ENCODE assay signal across 8 mouse cellular contexts in the genomic region with DNA sequence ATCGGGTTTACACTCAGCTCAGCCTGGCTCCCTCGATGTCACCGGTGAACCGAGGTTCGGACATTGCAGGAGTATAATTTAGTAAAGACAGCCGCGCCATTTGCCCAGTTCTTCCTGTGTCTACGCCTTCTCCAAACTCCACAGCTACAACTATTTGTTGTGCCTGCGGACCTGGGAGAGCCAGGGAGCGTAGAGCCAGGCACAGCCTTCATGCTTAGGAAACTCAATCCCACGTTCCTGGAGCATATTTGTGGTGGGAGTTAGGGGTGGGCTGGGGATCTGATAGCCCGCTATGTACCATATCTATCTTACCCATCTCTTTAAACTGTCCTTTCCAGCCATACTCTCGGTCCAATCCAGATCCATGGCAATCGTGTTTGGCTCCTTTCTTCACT. TPM values are rescaled to one million over a fixed set of nuclear protein-coding genes. Genes with fewer than 3 reads are reported as not detected.
DNase-seq lines count a peak whose midpoint lies in the region; ATAC-seq and TF ChIP-seq lines count a peak whose summit lies in the region.

No protein-coding gene starts in this region.

- peaks cover 21% of the 10 kb centered on the region for H3K4me1 ChIP-seq in lung, embryonic 16.5 days (replicated peaks; ENCODE audit: control insufficient read depth, insufficient read depth, low read length)
- H3K4me1 ChIP-seq in embryonic fibroblast, embryonic 13.5 days (ENCODE audit: control insufficient read depth, insufficient read depth, low read length) = no peaks in the 10 kb centered on the region; the same call in 1 of the 2 replicates
- peaks cover 17% of the 10 kb centered on the region for H3K4me1 ChIP-seq in limb, embryonic 11.5 days (ENCODE audit: control insufficient read depth, insufficient read depth, low read length)
- peaks cover 10% of the 10 kb centered on the region for H3K4me1 ChIP-seq in olfactory bulb, adult 2 months (ENCODE audit: control insufficient read depth, insufficient read depth, low read length)

- H3K9me3 ChIP-seq in lung, embryonic 16.5 days (ENCODE audit: control insufficient read depth, low read length) = no peaks in the 10 kb centered on the region
- H3K9me3 ChIP-seq in limb, embryonic 11.5 days (ENCODE audit: control insufficient read depth, low read length) = no peaks in the 10 kb centered on the region

- peak overlapping the region; percentile 89 for H3K9ac ChIP-seq in lung, embryonic 16.5 days (ENCODE audit: low read length)
- H3K9ac ChIP-seq in limb, embryonic 11.5 days (ENCODE audit: low read length) = peak overlapping the region; percentile 78

- no peak for TF ChIP-seq POLR2A in embryonic fibroblast, embryonic 13.5 days (IDR thresholded peaks at IDR 0.05; ENCODE audit: low read depth, low read length)
- TF ChIP-seq POLR2A in olfactory bulb, adult 2 months (IDR thresholded peaks at IDR 0.05; ENCODE audit: insufficient read depth, low read depth, low read length) = no peak

- peak overlapping the region; percentile 97 for H3K4me3 ChIP-seq in lung, embryonic 16.5 days (ENCODE audit: low read length)
- peak overlapping the region; percentile 84 for H3K4me3 ChIP-seq in embryonic fibroblast, embryonic 13.5 days (ENCODE audit: insufficient read depth, low read length)
- H3K4me3 ChIP-seq in limb, embryonic 11.5 days (ENCODE audit: low read depth, low read length) = peak overlapping the region; percentile 79
- peak overlapping the region; percentile 96 for H3K4me3 ChIP-seq in olfactory bulb, adult 2 months (ENCODE audit: insufficient read depth, low read depth, low read length)

- no peaks in the 10 kb centered on the region for H3K27me3 ChIP-seq in lung, embryonic 16.5 days (ENCODE audit: control insufficient read depth, insufficient read depth, low read depth, low read length)
- H3K27me3 ChIP-seq in limb, embryonic 11.5 days (ENCODE audit: control insufficient read depth, insufficient read depth, low read length) = no peaks in the 10 kb centered on the region

- peak overlapping the region; percentile 92 for H3K4me2 ChIP-seq in lung, embryonic 16.5 days (ENCODE audit: low read depth, low read length)
- H3K4me2 ChIP-seq in limb, embryonic 11.5 days (ENCODE audit: low read depth, severe bottlenecking) = peak overlapping the region; percentile 83

- WGBS in lung, embryonic 16.5 days = under 1% methylated on average over 14 of the region's 14 CpGs
- WGBS in limb, embryonic 11.5 days = 3% methylated on average over 14 of the region's 14 CpGs
- WGBS in olfactory bulb, adult 2 months = 1% methylated on average over 14 of the region's 14 CpGs

- peaks cover 14% of the 10 kb centered on the region for H3K36me3 ChIP-seq in lung, embryonic 16.5 days (ENCODE audit: control insufficient read depth, insufficient read depth, low read length)
- peaks cover 15% of the 10 kb centered on the region; the same call in 1 of the 2 replicates for H3K36me3 ChIP-seq in limb, embryonic 11.5 days (ENCODE audit: control insufficient read depth, insufficient read depth, low read length)

- DNase-seq in lung, postnatal 14 days = no peak
- no peak for DNase-seq in limb, embryonic 11.5 days (ENCODE audit: low spot score)
- DNase-seq in layer of hippocampus, adult 8-10 months (ENCODE audit: low spot score in 2 of 2) = no peak
- DNase-seq in gastrocnemius, adult 8-10 months (ENCODE audit: low spot score in 2 of 2) = no peak
- no peak for DNase-seq in cerebellum, adult 9-11 months

- peak overlapping the region; percentile 79 for H3K27ac ChIP-seq in lung, embryonic 16.5 days (ENCODE audit: low read length)
- H3K27ac ChIP-seq in embryonic fibroblast, embryonic 13.5 days (ENCODE audit: insufficient read depth, low read length) = peak overlapping the region; percentile 69
- H3K27ac ChIP-seq in limb, embryonic 11.5 days (replicated peaks; ENCODE audit: low read depth, low read length) = no peak overlapping the region
- 0 out of 2 replicates have a peak overlapping the region, but pooled peaks have one; percentile 34 for H3K27ac ChIP-seq in olfactory bulb, adult 2 months (ENCODE audit: insufficient read depth, low read depth, low read length)

- no peak for TF ChIP-seq CTCF in embryonic fibroblast, embryonic 13.5 days (IDR thresholded peaks at IDR 0.05; ENCODE audit: borderline replicate concordance, insufficient read depth, low read length)
- no peak for TF ChIP-seq CTCF in olfactory bulb, adult 2 months (IDR thresholded peaks at IDR 0.05; ENCODE audit: insufficient read depth, low read depth, low read length)

- peak; percentile 0; the same call in 1 of the 2 replicates for ATAC-seq in lung, embryonic 16.5 days (ENCODE audit: low read depth)
- ATAC-seq in limb, embryonic 11.5 days (ENCODE audit: insufficient number of reproducible peaks, low FRiP score, low TSS enrichment, low read depth) = 0 out of 2 replicates have a peak, but pooled peaks have one; percentile 4

RNA-seq across cellular contexts. Expression of a gene that starts 0.5 kb away (rescaled TPM):
- polyA plus RNA-seq in lung, embryonic 16.5 days (2015; fragmentation: Nextera tagmentation; extraction: Ambion mirVana) = 145 and 154 TPM in 2 replicates
- polyA plus RNA-seq in embryonic fibroblast, embryonic 13.5 days (2011; ENCODE audit: insufficient read length, low read depth, missing spikeins) = 56.8 and 66.1 TPM in 2 replicates
- polyA plus RNA-seq in limb, embryonic 11.5 days (2014; fragmentation: Nextera tagmentation; extraction: Ambion mirVana) = 128 and 130 TPM in 2 replicates
- polyA plus RNA-seq in olfactory bulb, adult 2 months (2012; ENCODE audit: insufficient read depth, insufficient read length, low replicate concordance, missing spikeins) = not detected in 2 replicates
- 10 to 100 TPM; 68.0 to 73.9 (median 73.6) TPM for total RNA-seq in layer of hippocampus, adult 8-10 months (2022)
- total RNA-seq in gastrocnemius, adult 8-10 months (2022) = 10 to 100 TPM; 12.7 to 21.1 (median 17.3) TPM

RNA-seq across cellular contexts. Expression of a gene that starts 0.6 kb away (rescaled TPM):
- 80.2 and 85.1 TPM in 2 replicates for polyA plus RNA-seq in lung, embryonic 16.5 days (2015; fragmentation: Nextera tagmentation; extraction: Ambion mirVana)
- 78.3 and 92.0 TPM in 2 replicates for polyA plus RNA-seq in embryonic fibroblast, embryonic 13.5 days (2011; ENCODE audit: insufficient read length, low read depth, missing spikeins)
- 84.3 and 85.1 TPM in 2 replicates for polyA plus RNA-seq in limb, embryonic 11.5 days (2014; fragmentation: Nextera tagmentation; extraction: Ambion mirVana)
- polyA plus RNA-seq in olfactory bulb, adult 2 months (2012; ENCODE audit: insufficient read depth, insufficient read length, low replicate concordance, missing spikeins) = not detected in 2 replicates
- 10 to 100 TPM; 29.9 to 32.6 (median 30.7) TPM for total RNA-seq in layer of hippocampus, adult 8-10 months (2022)
- total RNA-seq in gastrocnemius, adult 8-10 months (2022) = 10 to 100 TPM; 44.2 to 54.5 (median 48.9) TPM

RNA-seq across cellular contexts. Expression of a gene that starts 13.9 kb away (rescaled TPM):
- polyA plus RNA-seq in lung, embryonic 16.5 days (2015; fragmentation: Nextera tagmentation; extraction: Ambion mirVana) = 64.7 and 71.5 TPM in 2 replicates
- polyA plus RNA-seq in embryonic fibroblast, embryonic 13.5 days (2011; ENCODE audit: insufficient read length, low read depth, missing spikeins) = 63.5 and 69.6 TPM in 2 replicates
- polyA plus RNA-seq in limb, embryonic 11.5 days (2014; fragmentation: Nextera tagmentation; extraction: Ambion mirVana) = 83.3 and 83.8 TPM in 2 replicates
- polyA plus RNA-seq in olfactory bulb, adult 2 months (2012; ENCODE audit: insufficient read depth, insufficient read length, low replicate concordance, missing spikeins) = not detected in 2 replicates
- 10 to 100 TPM; 12.9 to 16.4 (median 15.1) TPM for total RNA-seq in layer of hippocampus, adult 8-10 months (2022)
- 1 to 10 TPM; 1.2 to 1.6 (median 1.5) TPM for total RNA-seq in gastrocnemius, adult 8-10 months (2022)

RNA-seq across cellular contexts. Expression of a gene that starts 24.7 kb away (rescaled TPM):
- 142 TPM in 2 replicates for polyA plus RNA-seq in lung, embryonic 16.5 days (2015; fragmentation: Nextera tagmentation; extraction: Ambion mirVana)
- 61.9 and 68.9 TPM in 2 replicates for polyA plus RNA-seq in embryonic fibroblast, embryonic 13.5 days (2011; ENCODE audit: insufficient read length, low read depth, missing spikeins)
- polyA plus RNA-seq in limb, embryonic 11.5 days (2014; fragmentation: Nextera tagmentation; extraction: Ambion mirVana) = 164 and 165 TPM in 2 replicates
- polyA plus RNA-seq in olfactory bulb, adult 2 months (2012; ENCODE audit: insufficient read depth, insufficient read length, low replicate concordance, missing spikeins) = not detected in 2 replicates
- 100 to 1,000 TPM; 106 to 123 (median 116) TPM for total RNA-seq in layer of hippocampus, adult 8-10 months (2022)
- total RNA-seq in gastrocnemius, adult 8-10 months (2022) = 100 to 1,000 TPM in 1 of 4 experiments, 10 to 100 TPM in 3; 95.0 to 105 (median 98.5) TPM

RNA-seq across cellular contexts. Expression of a gene that starts 24.7 kb away (rescaled TPM):
- 44.9 and 48.3 TPM in 2 replicates for polyA plus RNA-seq in lung, embryonic 16.5 days (2015; fragmentation: Nextera tagmentation; extraction: Ambion mirVana)
- 16.6 and 19.5 TPM in 2 replicates for polyA plus RNA-seq in embryonic fibroblast, embryonic 13.5 days (2011; ENCODE audit: insufficient read length, low read depth, missing spikeins)
- 62.0 and 66.5 TPM in 2 replicates for polyA plus RNA-seq in limb, embryonic 11.5 days (2014; fragmentation: Nextera tagmentation; extraction: Ambion mirVana)
- not detected in 2 replicates for polyA plus RNA-seq in olfactory bulb, adult 2 months (2012; ENCODE audit: insufficient read depth, insufficient read length, low replicate concordance, missing spikeins)
- 10 to 100 TPM; 46.7 to 52.3 (median 49.9) TPM for total RNA-seq in layer of hippocampus, adult 8-10 months (2022)
- 10 to 100 TPM; 11.0 to 16.0 (median 14.4) TPM for total RNA-seq in gastrocnemius, adult 8-10 months (2022)

Comparison
In these comparisons a context has a peak if more than half of its experiments do, and no peak if none do; other contexts are left out.
1. RNA of a gene that starts 0.5 kb away (polyA plus RNA-seq): 145 to 154 TPM in lung, embryonic 16.5 days, 128 to 130 TPM in limb, embryonic 11.5 days and 56.8 to 66.1 TPM in embryonic fibroblast, embryonic 13.5 days; not detected in olfactory bulb, adult 2 months; every median in the first group is over 10 times any median in the second.
2. RNA of a gene that starts 0.6 kb away (polyA plus RNA-seq): 84.3 to 85.1 TPM in limb, embryonic 11.5 days, 80.2 to 85.1 TPM in lung, embryonic 16.5 days and 78.3 to 92.0 TPM in embryonic fibroblast, embryonic 13.5 days; not detected in olfactory bulb, adult 2 months; every median in the first group is over 10 times any median in the second.
3. RNA of a gene that starts 13.9 kb away (polyA plus RNA-seq): 83.3 to 83.8 TPM in limb, embryonic 11.5 days, 64.7 to 71.5 TPM in lung, embryonic 16.5 days and 63.5 to 69.6 TPM in embryonic fibroblast, embryonic 13.5 days; not detected in olfactory bulb, adult 2 months; every median in the first group is over 10 times any median in the second.
4. Peak in every context shown above with its lines, with median percentiles within 50 percentile points of each other: H3K4me3 ChIP-seq.